Mouse (Mus musculus): Measurements from ENCODE around the gene Abcc5. TPM values are rescaled to one million over a fixed set of nuclear protein-coding genes. Genes with fewer than 3 reads are reported as not detected.

Gene Abcc5
- polyA plus RNA-seq, 1 experiment from 2014 or later, result 28.0 TPM

DNA sequence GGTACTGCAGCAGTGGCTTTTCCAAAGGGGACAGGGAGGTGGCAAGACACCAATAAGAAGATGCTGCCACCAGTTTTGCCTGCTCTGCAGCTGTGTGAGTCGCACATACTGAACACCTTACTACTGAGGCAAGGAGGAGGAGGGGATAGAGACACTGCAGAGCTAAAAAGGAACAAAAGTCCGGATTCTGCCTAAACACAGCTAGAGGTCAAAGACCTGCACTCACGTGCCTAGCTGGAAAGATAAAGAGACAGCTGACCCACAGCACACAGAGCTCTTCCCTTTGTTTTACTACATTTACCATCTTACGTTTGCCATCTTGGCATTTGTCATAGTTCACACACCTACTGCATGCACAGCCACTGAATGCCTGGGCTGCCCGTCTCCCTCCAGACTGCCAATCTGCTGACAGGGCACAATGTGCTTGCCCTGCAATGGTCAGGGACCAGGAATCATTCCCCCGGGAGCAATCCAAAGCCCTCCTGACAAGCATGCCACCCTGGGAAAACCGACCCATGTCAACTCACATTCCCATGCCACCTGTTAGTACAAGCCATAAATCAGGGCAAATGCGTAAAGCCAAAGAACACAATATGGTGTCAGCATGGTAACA, 14.1 kb downstream of the Abcc5 start:
- Histone ChIP-seq H3K9ac (ENCODE audit: low read depth, low read length) (no peak overlapping the region), H3K36me3 (ENCODE audit: control insufficient read depth, insufficient read depth, low read length) (no peaks in the 10 kb centered on the region), H3K4me1 (ENCODE audit: control insufficient read depth, insufficient read depth, low read length) (no peaks in the 10 kb centered on the region), H3K4me3 (ENCODE audit: low read length) (no peak overlapping the region), H3K4me2 (ENCODE audit: low read depth, low read length) (no peak overlapping the region), H3K27me3 (replicated peaks; ENCODE audit: control insufficient read depth, insufficient read depth, low read length) (no peaks in the 10 kb centered on the region), H3K27ac (ENCODE audit: low read length) (no peak overlapping the region), H3K9me3 (ENCODE audit: control insufficient read depth, low read length) (no peaks in the 10 kb centered on the region)
- 73% methylated on average over 8 of the region's 8 CpGs for WGBS
- ATAC-seq, result no peak

DNA sequence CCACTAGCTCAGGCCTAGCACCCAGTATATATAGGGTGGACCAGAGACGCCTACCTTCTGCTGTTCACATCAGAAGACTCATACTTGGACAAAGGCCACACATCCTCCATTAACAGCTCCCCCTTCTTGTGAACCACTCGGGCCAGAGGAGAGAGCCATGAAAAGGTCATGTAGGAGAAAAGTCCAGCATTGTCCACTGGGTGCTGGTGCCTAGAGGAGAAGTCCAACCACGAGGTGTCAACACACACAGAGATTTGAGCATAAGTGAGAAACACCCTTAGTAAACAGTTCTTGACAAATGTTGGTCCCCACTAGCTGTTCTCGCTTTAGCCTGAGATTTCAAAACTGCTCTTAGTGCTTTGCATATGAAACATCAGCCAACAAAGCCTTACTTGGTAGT, 20.9 kb downstream of the Abcc5 start:
- no peaks in the 10 kb centered on the region for H3K4me1 ChIP-seq (ENCODE audit: control insufficient read depth, insufficient read depth, low read length)
- ATAC-seq, result no peak
- 88% methylated on average over 4 of the region's 4 CpGs for WGBS
- H3K27ac ChIP-seq (ENCODE audit: low read length), result no peak overlapping the region
- H3K27me3 ChIP-seq (replicated peaks; ENCODE audit: control insufficient read depth, insufficient read depth, low read length), result no peaks in the 10 kb centered on the region
- H3K36me3 ChIP-seq (ENCODE audit: control insufficient read depth, insufficient read depth, low read length), result no peaks in the 10 kb centered on the region
- H3K9ac ChIP-seq (ENCODE audit: low read depth, low read length), result no peak overlapping the region
- H3K4me2 ChIP-seq (ENCODE audit: low read depth, low read length), result no peak overlapping the region
- H3K4me3 ChIP-seq (ENCODE audit: low read length), result no peak overlapping the region
- no peaks in the 10 kb centered on the region for H3K9me3 ChIP-seq (ENCODE audit: control insufficient read depth, low read length)

DNA sequence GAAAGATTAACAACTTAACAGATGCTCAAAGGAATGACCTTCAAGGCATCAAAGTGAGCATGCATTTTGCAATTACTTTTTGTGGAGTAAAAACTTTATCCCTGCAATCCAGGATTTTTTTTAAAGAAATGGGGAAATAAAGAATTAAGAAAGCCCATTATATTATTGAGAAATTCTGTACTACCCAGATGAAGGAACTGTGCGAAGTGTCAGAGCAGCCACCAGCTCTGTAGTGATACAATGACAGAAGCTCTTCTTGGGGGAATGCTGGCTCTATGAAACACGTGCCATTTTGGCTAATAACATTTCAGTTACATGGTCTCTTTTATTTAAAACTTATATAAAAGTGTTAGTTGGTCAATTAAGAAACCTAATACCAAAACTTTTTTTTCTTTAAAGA, 22.9 kb downstream of the Abcc5 start:
- Histone ChIP-seq H3K9me3 (ENCODE audit: control insufficient read depth, low read length) (no peaks in the 10 kb centered on the region), H3K36me3 (ENCODE audit: control insufficient read depth, insufficient read depth, low read length) (no peaks in the 10 kb centered on the region), H3K27ac (ENCODE audit: low read length) (no peak overlapping the region), H3K4me2 (ENCODE audit: low read depth, low read length) (no peak overlapping the region), H3K4me1 (ENCODE audit: control insufficient read depth, insufficient read depth, low read length) (no peaks in the 10 kb centered on the region), H3K27me3 (replicated peaks; ENCODE audit: control insufficient read depth, insufficient read depth, low read length) (no peaks in the 10 kb centered on the region), H3K9ac (ENCODE audit: low read depth, low read length) (no peak overlapping the region), H3K4me3 (ENCODE audit: low read length) (no peak overlapping the region)
- WGBS, result 92% methylated on average over 2 of the region's 2 CpGs
- no peak for ATAC-seq

DNA sequence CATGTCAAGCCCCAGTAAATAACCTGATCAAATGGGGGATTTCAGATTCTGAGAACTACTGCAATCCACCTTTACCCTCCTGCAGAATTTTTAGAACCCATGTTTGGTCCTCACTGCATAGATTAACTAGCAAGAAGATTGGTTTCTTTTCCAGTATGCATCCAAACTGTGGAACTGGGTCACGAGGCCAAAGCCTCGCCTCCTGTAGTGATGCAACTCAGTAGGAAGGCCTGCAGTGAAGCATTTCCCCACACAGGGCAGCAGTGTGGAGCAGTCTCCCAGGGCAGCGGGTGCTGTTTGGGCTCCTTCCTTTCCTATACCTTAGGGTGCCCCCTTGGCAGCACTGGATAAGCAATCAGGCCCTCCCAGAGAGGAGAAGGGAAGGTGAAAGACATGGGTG, 24.6 kb downstream of the Abcc5 start:
- no peak overlapping the region for H3K27ac ChIP-seq (ENCODE audit: low read length)
- no peak overlapping the region for H3K4me3 ChIP-seq (ENCODE audit: low read length)
- H3K27me3 ChIP-seq (replicated peaks; ENCODE audit: control insufficient read depth, insufficient read depth, low read length), result no peaks in the 10 kb centered on the region
- H3K9me3 ChIP-seq (ENCODE audit: control insufficient read depth, low read length), result no peaks in the 10 kb centered on the region
- no peaks in the 10 kb centered on the region for H3K36me3 ChIP-seq (ENCODE audit: control insufficient read depth, insufficient read depth, low read length)
- no peak overlapping the region for H3K9ac ChIP-seq (ENCODE audit: low read depth, low read length)
- H3K4me2 ChIP-seq (ENCODE audit: low read depth, low read length), result no peak overlapping the region
- WGBS, result 79% methylated on average over 3 of the region's 3 CpGs
- no peak for ATAC-seq
- no peaks in the 10 kb centered on the region for H3K4me1 ChIP-seq (ENCODE audit: control insufficient read depth, insufficient read depth, low read length)

DNA sequence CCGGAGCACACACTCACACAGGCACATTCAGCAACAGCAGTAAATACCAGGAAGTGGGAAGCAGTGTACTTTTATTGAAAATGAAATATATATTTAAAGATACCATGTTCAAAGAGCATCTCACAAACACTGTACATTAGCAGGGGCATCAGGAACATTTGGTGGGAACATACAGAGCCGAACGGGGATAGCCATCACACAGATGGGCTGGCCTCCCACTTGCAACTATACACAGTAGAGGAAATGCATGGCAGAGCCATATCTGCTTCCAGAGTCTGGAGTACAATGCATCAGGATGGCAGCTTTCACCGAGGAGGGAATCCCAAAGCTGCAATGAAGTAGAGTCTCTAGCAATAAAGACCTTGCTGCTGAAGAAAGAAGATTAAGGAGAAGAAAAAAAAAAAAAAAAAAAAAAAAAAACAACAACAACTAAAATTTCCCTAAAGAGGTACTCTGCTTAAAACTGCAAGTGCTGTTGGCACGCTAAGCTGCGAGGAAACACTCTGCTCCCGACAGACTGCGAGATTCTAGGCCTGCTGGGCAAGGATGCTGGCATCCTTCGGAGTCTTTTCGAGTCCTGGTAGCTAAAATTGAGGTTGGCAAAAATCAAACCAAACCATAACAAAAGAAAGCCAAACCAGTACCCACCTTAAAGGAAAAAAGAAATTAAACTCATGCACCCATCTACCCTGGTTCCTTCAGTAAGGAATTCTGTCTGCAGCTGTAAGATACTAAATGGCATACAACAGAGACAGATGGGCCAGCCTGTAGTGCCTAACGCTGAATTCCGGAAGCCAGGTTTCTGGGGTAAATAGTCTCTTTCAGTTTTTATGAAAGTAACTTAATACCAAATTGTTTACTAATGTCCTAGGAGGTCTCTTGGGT, 25.2 kb downstream of the Abcc5 start:
- no peaks in the 10 kb centered on the region for H3K36me3 ChIP-seq (ENCODE audit: control insufficient read depth, insufficient read depth, low read length)
- no peaks in the 10 kb centered on the region for H3K4me1 ChIP-seq (ENCODE audit: control insufficient read depth, insufficient read depth, low read length)
- H3K4me2 ChIP-seq (ENCODE audit: low read depth, low read length), result no peak overlapping the region
- H3K27me3 ChIP-seq (replicated peaks; ENCODE audit: control insufficient read depth, insufficient read depth, low read length), result no peaks in the 10 kb centered on the region
- H3K9ac ChIP-seq (ENCODE audit: low read depth, low read length), result no peak overlapping the region
- H3K9me3 ChIP-seq (ENCODE audit: control insufficient read depth, low read length), result no peaks in the 10 kb centered on the region
- 91% methylated on average over 12 of the region's 12 CpGs for WGBS
- no peak overlapping the region for H3K27ac ChIP-seq (ENCODE audit: low read length)
- H3K4me3 ChIP-seq (ENCODE audit: low read length), result no peak overlapping the region
- no peak for ATAC-seq

DNA sequence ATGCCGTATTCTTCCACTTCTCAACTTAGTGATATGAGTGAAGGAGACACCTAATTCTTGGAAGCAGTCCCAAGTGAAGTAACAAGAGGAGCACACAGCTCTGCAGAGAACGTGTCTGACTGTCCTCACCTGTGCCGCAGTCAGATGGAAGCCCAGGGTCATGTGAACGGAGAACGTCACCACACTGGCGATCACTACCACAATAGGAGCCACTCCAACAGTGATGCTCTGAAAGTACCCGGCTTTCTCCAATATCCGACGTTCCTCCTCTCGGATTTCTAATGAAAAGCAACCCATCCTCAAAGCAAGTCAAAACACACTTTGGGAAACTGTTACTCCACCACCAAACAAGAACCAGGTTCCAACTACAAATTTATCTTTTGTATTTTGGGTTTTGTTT, 29.3 kb downstream of the Abcc5 start:
- H3K4me1 ChIP-seq (ENCODE audit: control insufficient read depth, insufficient read depth, low read length), result no peaks in the 10 kb centered on the region
- no peak overlapping the region for H3K9ac ChIP-seq (ENCODE audit: low read depth, low read length)
- no peaks in the 10 kb centered on the region for H3K27me3 ChIP-seq (replicated peaks; ENCODE audit: control insufficient read depth, insufficient read depth, low read length)
- H3K9me3 ChIP-seq (ENCODE audit: control insufficient read depth, low read length), result no peaks in the 10 kb centered on the region
- ATAC-seq, result no peak
- H3K4me3 ChIP-seq (ENCODE audit: low read length), result no peak overlapping the region
- whole genome bisulfite sequencing, result 93% methylated on average over 10 of the region's 10 CpGs
- no peaks in the 10 kb centered on the region for H3K36me3 ChIP-seq (ENCODE audit: control insufficient read depth, insufficient read depth, low read length)
- no peak overlapping the region for H3K27ac ChIP-seq (ENCODE audit: low read length)
- no peak overlapping the region for H3K4me2 ChIP-seq (ENCODE audit: low read depth, low read length)

DNA sequence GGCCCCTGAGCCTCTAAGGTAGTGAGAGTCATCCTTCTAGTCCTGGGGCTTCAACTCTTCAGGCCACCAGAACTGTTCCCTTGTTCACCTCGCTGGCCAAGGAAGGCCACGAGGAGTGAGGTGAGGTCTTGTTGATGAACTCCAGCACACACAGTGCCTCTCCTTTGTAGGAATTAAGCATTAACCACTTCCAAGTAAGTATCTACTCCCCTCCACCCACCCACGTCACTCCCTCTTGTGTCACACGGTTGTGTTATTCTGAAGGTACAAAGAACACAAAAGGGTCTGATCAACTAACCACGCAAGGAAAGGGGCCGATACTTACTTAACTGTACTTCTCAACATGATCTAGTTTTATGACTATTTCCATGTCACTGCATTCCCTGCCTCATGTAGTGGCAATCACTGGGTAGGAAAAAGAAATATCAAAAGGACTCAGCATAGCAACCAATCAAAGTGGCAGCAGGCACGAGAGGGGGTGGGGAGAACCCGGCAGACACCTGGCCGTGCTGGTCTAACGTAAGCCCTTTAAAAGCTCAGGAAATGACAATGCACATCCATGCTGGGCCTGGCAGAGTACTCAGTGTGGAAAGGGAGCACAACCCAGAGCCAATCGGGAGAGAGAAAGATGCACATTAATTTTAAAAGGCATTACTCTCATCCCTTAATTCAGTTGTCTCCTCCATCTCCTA, 30.8 kb downstream of the Abcc5 start:
- H3K4me2 ChIP-seq (ENCODE audit: low read depth, low read length), result no peak overlapping the region
- 87% methylated on average over 11 of the region's 11 CpGs for WGBS
- ATAC-seq, result no peak

DNA sequence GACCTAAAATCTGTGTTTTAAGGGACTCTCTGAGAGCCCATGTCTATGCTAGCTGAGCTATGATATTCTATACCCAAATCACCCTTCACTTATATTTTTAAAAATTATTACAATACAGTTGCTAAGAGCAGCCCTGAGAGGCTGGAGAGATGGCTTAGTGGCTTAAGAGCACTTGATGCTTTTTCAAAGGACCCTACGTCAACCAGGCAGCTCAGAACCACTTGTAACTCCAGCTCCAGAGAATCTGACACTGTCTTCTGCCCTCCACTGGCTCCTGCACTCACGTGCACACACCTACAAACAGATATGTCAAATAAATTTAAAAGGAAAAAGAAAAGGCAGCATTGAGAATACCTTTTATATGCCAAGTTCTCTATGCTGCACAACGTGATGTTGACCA, 34.4 kb downstream of the Abcc5 start:
- no peak overlapping the region for H3K9ac ChIP-seq (ENCODE audit: low read depth, low read length)
- H3K27ac ChIP-seq (ENCODE audit: low read length), result no peak overlapping the region
- no peaks in the 10 kb centered on the region for H3K4me1 ChIP-seq (ENCODE audit: control insufficient read depth, insufficient read depth, low read length)
- no peaks in the 10 kb centered on the region for H3K27me3 ChIP-seq (replicated peaks; ENCODE audit: control insufficient read depth, insufficient read depth, low read length)
- H3K9me3 ChIP-seq (ENCODE audit: control insufficient read depth, low read length), result no peaks in the 10 kb centered on the region
- no peak for ATAC-seq
- 86% methylated on average over 3 of the region's 3 CpGs for WGBS
- H3K4me3 ChIP-seq (ENCODE audit: low read length), result no peak overlapping the region
- 0 out of 2 replicates have a peak, but pooled peaks cover 2% of the 10 kb centered on the region for H3K36me3 ChIP-seq (ENCODE audit: control insufficient read depth, insufficient read depth, low read length)
- H3K4me2 ChIP-seq (ENCODE audit: low read depth, low read length), result no peak overlapping the region

More for the DNA sequence above, 30.8 kb downstream of the Abcc5 start:
- Histone ChIP-seq H3K4me1 (ENCODE audit: control insufficient read depth, insufficient read depth, low read length) (no peaks in the 10 kb centered on the region), H3K9ac (ENCODE audit: low read depth, low read length) (no peak overlapping the region), H3K27me3 (replicated peaks; ENCODE audit: control insufficient read depth, insufficient read depth, low read length) (no peaks in the 10 kb centered on the region), H3K9me3 (ENCODE audit: control insufficient read depth, low read length) (no peaks in the 10 kb centered on the region), H3K27ac (ENCODE audit: low read length) (no peak overlapping the region), H3K4me3 (ENCODE audit: low read length) (no peak overlapping the region), H3K36me3 (ENCODE audit: control insufficient read depth, insufficient read depth, low read length) (no peaks in the 10 kb centered on the region)

DNA sequence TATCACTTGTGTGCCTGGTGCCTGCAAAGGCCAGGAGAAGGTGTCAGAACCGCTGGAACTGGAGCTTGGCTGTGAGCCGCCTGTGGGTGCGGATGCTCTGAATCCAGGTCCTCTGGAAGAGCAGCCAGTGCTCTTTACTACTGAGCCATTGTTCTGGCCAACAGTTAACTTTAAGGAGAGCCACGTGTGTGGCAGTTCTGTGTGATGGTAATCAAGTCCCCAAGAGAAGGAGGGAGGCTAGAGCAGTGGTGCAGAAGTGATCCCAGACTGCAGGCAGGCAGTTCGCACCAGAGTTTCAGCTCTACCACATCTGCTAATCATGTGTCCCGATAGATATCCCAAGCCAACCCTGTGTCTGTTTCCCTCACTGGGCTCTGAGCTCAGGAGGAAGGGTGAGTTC, 36.0 kb downstream of the Abcc5 start:
- no peak overlapping the region for H3K27ac ChIP-seq (ENCODE audit: low read length)
- H3K4me3 ChIP-seq (ENCODE audit: low read length), result no peak overlapping the region
- H3K4me2 ChIP-seq (ENCODE audit: low read depth, low read length), result no peak overlapping the region
- 76% methylated on average over 6 of the region's 6 CpGs for WGBS
- no peaks in the 10 kb centered on the region for H3K9me3 ChIP-seq (ENCODE audit: control insufficient read depth, low read length)
- no peaks in the 10 kb centered on the region for H3K4me1 ChIP-seq (ENCODE audit: control insufficient read depth, insufficient read depth, low read length)
- no peaks in the 10 kb centered on the region for H3K27me3 ChIP-seq (replicated peaks; ENCODE audit: control insufficient read depth, insufficient read depth, low read length)
- 0 out of 2 replicates have a peak, but pooled peaks cover 2% of the 10 kb centered on the region for H3K36me3 ChIP-seq (ENCODE audit: control insufficient read depth, insufficient read depth, low read length)
- no peak for ATAC-seq
- H3K9ac ChIP-seq (ENCODE audit: low read depth, low read length), result no peak overlapping the region
